ENCODE assay signal across 29 mouse cellular contexts in the genomic region with DNA sequence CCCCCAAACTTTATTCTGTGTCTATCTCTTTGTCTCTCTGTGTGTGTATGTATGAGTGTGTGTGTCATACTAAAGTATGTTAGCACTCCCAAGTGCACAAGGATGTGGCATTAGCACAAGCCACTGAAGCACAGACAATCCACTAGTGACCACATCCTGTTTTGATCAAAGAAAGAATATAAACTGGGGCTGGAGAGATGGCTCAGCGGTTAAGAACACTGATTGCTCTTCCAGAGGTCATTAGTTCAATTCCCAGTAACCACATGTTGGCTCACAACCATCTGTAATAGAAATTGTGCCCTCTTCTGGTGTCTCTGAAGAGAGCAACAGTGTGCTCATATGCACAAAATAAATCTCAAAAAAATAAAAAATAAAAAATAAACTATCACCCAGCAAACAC. TPM values are rescaled to one million over a fixed set of nuclear protein-coding genes. Genes with fewer than 3 reads are reported as not detected.
A peak's percentile ranks its signal among the peaks of the same experiment; 100 is the strongest.
DNase-seq lines count a peak whose midpoint lies in the region; ATAC-seq and TF ChIP-seq lines count a peak whose summit lies in the region.
"Had no signal": no experiment of that assay in that cellular context is flagged by ENCODE, and none has a peak within 500 bp of the region (broad histone marks: within the 10 kb centered on the region; RNA-seq: fewer than 3 reads in every experiment).

No protein-coding gene starts in this region.

- DNase-seq in CD4-positive, CD25-positive, alpha-beta regulatory T cell, adult 2 months (ENCODE audit: low read depth, low spot score): peak; percentile 2
- peak; percentile 69 for DNase-seq in T-cell, adult 2 months (ENCODE audit: low spot score)
- DNase-seq in natural killer cell, adult 2 months (ENCODE audit: low spot score in 2 of 2): peak; percentile 8 to 32
- no peak for DNase-seq in gastrocnemius, adult 18-20 months (ENCODE audit: low spot score)
- no peak for DNase-seq in left cerebral cortex, postnatal 25 days (ENCODE audit: low spot score in 2 of 2)
- DNase-seq in adrenal gland, adult (ENCODE audit: inconsistent age in 2 of 2, low spot score in 1 of 2): no peak
- DNase-seq: adrenal gland, postnatal 36 days; cerebellum, postnatal 10 days; gastrocnemius, postnatal 25 days; heart, adult 18-20 months; heart, postnatal 10 days; kidney, adult 8-10 months; kidney, postnatal 10 days; layer of hippocampus, postnatal 36 days; left cerebral cortex, postnatal 4 days; lung, embryonic 14.5 days; lung, postnatal 36 days; right cerebral cortex, postnatal 25 days; spleen, adult 18-20 months; thymus, postnatal 36 days had no signal

- no peaks in the 10 kb centered on the region for H3K9me3 ChIP-seq in intestine, postnatal 0 days (ENCODE audit: control insufficient read depth)
- no peaks in the 10 kb centered on the region for H3K9me3 ChIP-seq in intestine, embryonic 16.5 days (ENCODE audit: control insufficient read depth, low read length)
- H3K9me3 ChIP-seq: forebrain, embryonic 10.5 days; heart, embryonic 12.5 days; limb, embryonic 15.5 days had no signal

- no peaks in the 10 kb centered on the region for H3K27me3 ChIP-seq in intestine, postnatal 0 days (replicated peaks; ENCODE audit: control insufficient read depth, insufficient read depth, low read length)
- no peaks in the 10 kb centered on the region for H3K27me3 ChIP-seq in intestine, embryonic 16.5 days (replicated peaks; ENCODE audit: control insufficient read depth, insufficient read depth, low read length)
- H3K27me3 ChIP-seq: heart, embryonic 12.5 days; limb, embryonic 15.5 days had no signal

- peak; percentile 50 for TF ChIP-seq CTCF in intestine, postnatal 0 days (IDR thresholded peaks at IDR 0.05; ENCODE audit: low read depth)

- no peak overlapping the region for H3K27ac ChIP-seq in intestine, postnatal 0 days (ENCODE audit: low read depth, low read length)
- no peak overlapping the region for H3K27ac ChIP-seq in intestine, embryonic 16.5 days (ENCODE audit: low read length)
- H3K27ac ChIP-seq: forebrain, embryonic 10.5 days; hindbrain, postnatal 0 days; limb, embryonic 15.5 days; liver, embryonic 14.5 days had no signal

- H3K4me3 ChIP-seq in intestine, postnatal 0 days (ENCODE audit: low read depth, low read length): no peak overlapping the region
- no peak overlapping the region for H3K4me3 ChIP-seq in intestine, embryonic 16.5 days (ENCODE audit: low read length)
- H3K4me3 ChIP-seq: forebrain, embryonic 10.5 days; heart, embryonic 12.5 days; limb, embryonic 15.5 days had no signal

- H3K4me2 ChIP-seq in intestine, postnatal 0 days (replicated peaks; ENCODE audit: low read depth): no peak overlapping the region
- no peak overlapping the region for H3K4me2 ChIP-seq in intestine, embryonic 16.5 days (ENCODE audit: low read depth, low read length)
- H3K4me2 ChIP-seq: heart, embryonic 12.5 days; limb, embryonic 15.5 days; lung, embryonic 14.5 days had no signal

- H3K9ac ChIP-seq in intestine, postnatal 0 days (ENCODE audit: low read depth, low read length): no peak overlapping the region
- no peak overlapping the region for H3K9ac ChIP-seq in intestine, embryonic 16.5 days (ENCODE audit: low read depth, low read length)
- H3K9ac ChIP-seq: heart, embryonic 12.5 days; limb, embryonic 15.5 days; liver, embryonic 14.5 days; lung, embryonic 14.5 days had no signal

- WGBS in intestine, postnatal 0 days: 16% methylated on average over 1 of the region's 1 CpGs
- 43% methylated on average over 1 of the region's 1 CpGs for WGBS in intestine, embryonic 16.5 days

- no peaks in the 10 kb centered on the region for H3K4me1 ChIP-seq in intestine, postnatal 0 days (replicated peaks; ENCODE audit: control insufficient read depth, insufficient read depth, low read length)
- no peaks in the 10 kb centered on the region for H3K4me1 ChIP-seq in intestine, embryonic 16.5 days (ENCODE audit: control insufficient read depth, insufficient read depth, low read length)
- H3K4me1 ChIP-seq: forebrain, embryonic 10.5 days; heart, embryonic 12.5 days had no signal

- no peaks in the 10 kb centered on the region for H3K36me3 ChIP-seq in intestine, postnatal 0 days (ENCODE audit: control insufficient read depth, insufficient read depth)
- H3K36me3 ChIP-seq in intestine, embryonic 16.5 days (ENCODE audit: control insufficient read depth, insufficient read depth, low read length): no peaks in the 10 kb centered on the region
- H3K36me3 ChIP-seq: forebrain, embryonic 10.5 days; heart, embryonic 12.5 days; limb, embryonic 15.5 days had no signal

- intact Hi-C loops in left cerebral cortex, postnatal 25 days (cut with DNase I): no loop called here

- ATAC-seq in intestine, postnatal 0 days: no peak
- ATAC-seq in intestine, embryonic 16.5 days: no peak
- ATAC-seq: forebrain, embryonic 16.5 days; hindbrain, postnatal 0 days; midbrain, embryonic 16.5 days had no signal

RNA-seq across cellular contexts. Expression of a gene that starts 12.8 kb away (rescaled TPM):
- polyA plus RNA-seq in intestine, postnatal 0 days (2015; fragmentation: Nextera tagmentation; extraction: Ambion mirVana): 5.9 and 6.4 TPM in 2 replicates
- polyA plus RNA-seq in intestine, embryonic 16.5 days (2015; fragmentation: Nextera tagmentation; extraction: Ambion mirVana): 5.8 and 6.6 TPM in 2 replicates
- total RNA-seq in gastrocnemius, adult 18-20 months (2021): under 1 TPM; 0.57 to 0.64 TPM
- total RNA-seq in left cerebral cortex, postnatal 25 days (2021): 10 to 100 TPM; 14.8 to 15.0 TPM

Comparison
In these comparisons a context has a peak if more than half of its experiments do, and no peak if none do; other contexts are left out.
1. DNase-seq: peak in CD4-positive, CD25-positive, alpha-beta regulatory T cell, adult 2 months (single experiment), T-cell, adult 2 months (single experiment) and natural killer cell, adult 2 months (2 of 2); none in gastrocnemius, adult 18-20 months (single experiment), left cerebral cortex, postnatal 25 days (0 of 2) and adrenal gland, adult (0 of 2).
2. RNA of a gene that starts 12.8 kb away (total RNA-seq): 14.8 to 15.0 TPM in left cerebral cortex, postnatal 25 days; 0.57 to 0.64 TPM in gastrocnemius, adult 18-20 months; every median in the first group is over 4 times any median in the second.